Mouse (Mus musculus) gastrocnemius, postnatal 14 days (tissue): ENCODE data around the gene Esyt3. TPM values are rescaled to one million over a fixed set of nuclear protein-coding genes. Genes with fewer than 3 reads are reported as not detected.

Experiments
- DNase-seq: peaks from one replicate; pipeline ENCODE4 v3.0.0; 2021; ENCODE audit warnings: mixed read lengths
- intact Hi-C: fragments of 180-260 bp; cut with DNase I; formaldehyde crosslinking; loops from one replicate; pipeline ENCODE4 v1.15.1; 2025; ENCODE audit warnings: low total_unique reads
- total RNA-seq, 2 experiments: library from RNA; stranded (reverse); gene quantifications; 2 replicates each; pipeline ENCODE4 v1.2.3; 2021

The Esyt3 gene
- total RNA-seq, 2 experiments from 2014 or later: 0.37 TPM; not detected in 1

DNA sequence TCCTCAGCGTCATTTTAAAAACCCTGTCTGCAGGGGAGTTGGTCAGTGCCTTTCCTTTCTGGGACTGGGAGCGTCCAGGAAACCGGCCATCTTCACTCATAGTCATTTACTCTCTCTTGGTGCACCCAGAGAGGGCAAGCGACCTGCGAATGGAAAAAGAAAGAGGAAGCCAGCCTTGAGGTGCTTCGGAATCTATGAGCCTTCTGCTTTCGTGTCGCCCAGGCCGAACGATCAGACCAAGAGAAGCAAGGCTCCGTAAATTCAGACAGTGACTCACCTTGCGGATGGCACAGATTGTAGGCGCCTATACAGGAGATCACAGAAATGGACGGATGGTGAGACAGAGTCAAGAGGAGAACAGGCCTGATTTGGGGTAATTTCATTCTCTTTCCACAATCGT lies 655 bp upstream of the Esyt3 start:
- intact Hi-C loops: no loop called here
- no peak for DNase-seq

DNA sequence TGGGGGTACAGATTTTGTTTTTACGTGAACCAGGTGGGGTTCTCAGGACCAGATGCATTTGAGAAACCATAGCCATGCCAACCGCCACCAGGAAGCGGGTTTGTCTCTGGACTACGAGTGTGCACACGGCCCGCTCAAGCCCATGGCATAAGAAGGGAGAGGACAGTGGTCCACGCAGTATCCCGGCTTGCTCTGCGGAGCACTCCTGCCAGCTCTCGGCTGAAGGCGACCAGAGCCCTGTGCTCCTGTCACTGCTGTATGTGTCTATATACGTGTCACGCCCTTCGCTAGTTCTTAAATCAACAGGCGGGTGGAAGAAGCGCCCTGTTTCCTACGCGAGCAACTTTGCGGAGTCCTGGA lies 816 bp downstream of the Esyt3 start:
- intact Hi-C loops: no loop called here
- no peak for DNase-seq

DNA sequence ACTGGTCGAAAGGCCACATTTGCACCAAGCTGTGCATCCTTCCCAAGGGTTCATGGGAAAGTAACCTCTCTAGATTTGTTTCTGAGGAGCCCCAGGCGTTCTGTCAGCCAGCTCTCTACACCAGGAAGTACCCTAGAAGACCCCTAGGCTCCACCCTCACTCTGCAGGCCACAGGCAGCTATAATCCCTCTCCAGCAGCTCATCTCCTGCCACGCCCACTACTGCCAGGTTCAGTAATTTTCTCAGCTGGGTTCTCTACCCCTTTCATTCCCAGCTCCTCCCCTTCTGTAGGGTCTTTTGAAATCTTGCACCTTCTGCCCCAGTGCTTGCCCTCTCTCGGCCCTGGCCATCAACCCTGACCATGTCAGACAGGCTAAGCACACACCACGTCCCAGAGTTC lies 2.4 kb downstream of the Esyt3 start:
- no peak for DNase-seq
- intact Hi-C loops: no loop called here

DNA sequence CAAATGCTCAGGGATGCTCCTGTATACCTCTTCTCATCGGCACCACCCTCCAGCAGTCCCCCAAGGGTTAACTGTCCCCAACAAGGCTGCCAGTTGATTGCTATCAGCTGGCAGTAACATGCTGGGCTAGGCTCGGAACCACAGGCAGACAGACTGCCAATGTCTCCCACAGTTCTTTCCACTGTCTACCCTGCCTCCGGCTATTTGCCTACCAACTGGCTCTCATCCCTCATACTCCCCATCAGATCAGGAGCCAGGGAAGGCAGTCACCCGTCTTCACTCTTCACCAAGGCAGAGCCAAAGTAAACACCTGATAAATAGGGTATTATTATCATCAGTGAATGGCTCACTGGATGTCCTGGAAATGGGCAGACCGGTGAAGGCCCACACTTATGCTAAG lies 3.6 kb downstream of the Esyt3 start:
- DNase-seq: no peak
- intact Hi-C loops: no loop called here

DNA sequence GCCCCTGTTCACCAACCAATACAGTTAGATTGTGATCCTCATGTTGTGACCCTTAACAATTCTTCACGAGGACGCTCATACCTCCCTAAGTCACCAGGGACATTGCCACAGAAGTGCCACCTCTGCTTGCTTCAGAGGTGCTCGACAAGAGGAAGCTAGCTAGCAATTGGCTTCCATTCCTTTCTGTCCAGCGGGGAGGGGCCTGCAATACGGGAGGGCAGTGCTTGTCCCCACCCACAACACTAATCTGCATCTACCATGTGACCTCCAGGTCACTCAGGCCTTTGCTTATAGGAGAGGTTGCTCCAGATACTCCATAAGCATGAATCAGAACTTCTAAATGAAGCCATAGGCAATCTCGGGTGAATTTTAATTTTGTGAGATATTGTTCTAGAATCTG lies 5.0 kb downstream of the Esyt3 start:
- intact Hi-C loops: no loop called here
- no peak for DNase-seq

DNA sequence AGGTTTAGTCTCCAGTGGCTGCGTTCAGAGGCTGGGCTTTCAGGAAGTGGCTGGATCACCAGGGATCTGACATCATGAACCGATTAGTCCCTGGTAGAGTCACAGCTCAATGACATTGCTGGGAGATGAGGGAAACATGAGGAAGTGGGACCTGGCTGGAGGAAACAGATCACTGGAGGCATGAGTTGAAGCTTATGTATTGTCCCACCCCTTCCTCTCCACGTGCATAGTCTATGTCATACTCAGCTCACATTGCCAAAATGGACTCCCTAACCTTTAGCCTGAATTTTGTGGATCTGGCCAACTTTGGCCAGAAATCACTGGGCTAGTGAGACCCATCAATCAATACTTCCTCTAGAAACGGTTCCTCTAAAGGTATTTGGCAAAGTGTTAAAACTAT lies 5.4 kb downstream of the Esyt3 start:
- DNase-seq: no peak
- intact Hi-C loops: no loop called here

DNA sequence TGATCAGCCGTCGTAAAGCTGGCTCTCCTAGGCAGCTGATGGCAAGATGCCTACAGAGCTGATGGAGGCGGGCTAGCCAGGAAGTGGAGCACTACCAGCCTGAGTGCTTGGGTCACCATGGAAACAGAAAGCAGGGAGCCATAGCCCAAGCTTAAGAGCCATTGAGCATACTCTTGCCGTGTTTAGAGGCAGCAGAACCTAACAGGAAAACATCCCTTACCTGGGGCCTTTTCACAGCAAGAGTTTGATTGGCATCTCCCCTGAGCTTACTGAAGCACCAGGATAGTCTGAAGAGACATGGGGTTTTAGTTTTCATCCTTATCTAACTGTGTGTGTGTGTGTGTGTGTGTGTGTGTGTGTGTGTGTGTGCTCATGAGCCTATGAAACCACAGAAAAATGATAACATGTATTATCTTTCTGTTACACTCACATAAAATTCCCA lies 13.0 kb downstream of the Esyt3 start:
- no peak for DNase-seq
- intact Hi-C loops: no loop called here

DNA sequence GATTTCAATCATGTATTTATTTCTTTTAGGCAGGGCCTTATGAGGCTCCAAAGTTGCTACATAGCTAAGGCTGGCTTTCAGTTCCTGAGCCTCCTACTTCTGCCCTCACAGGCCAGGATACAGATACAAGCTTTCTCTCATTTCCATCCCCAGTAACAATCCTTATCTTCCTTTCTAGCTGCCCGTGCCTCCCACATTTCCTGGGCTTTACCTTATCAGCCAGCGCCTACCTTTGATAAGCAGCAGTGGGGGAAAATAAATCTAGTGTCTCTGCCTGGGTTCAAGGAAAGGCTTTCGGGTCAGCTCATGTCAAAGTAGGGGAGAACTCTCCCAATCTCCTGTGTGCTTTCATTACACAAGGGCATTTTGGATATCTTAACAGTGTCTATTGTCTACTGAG lies 16.8 kb downstream of the Esyt3 start:
- intact Hi-C loops: no loop called here
- no peak for DNase-seq

DNA sequence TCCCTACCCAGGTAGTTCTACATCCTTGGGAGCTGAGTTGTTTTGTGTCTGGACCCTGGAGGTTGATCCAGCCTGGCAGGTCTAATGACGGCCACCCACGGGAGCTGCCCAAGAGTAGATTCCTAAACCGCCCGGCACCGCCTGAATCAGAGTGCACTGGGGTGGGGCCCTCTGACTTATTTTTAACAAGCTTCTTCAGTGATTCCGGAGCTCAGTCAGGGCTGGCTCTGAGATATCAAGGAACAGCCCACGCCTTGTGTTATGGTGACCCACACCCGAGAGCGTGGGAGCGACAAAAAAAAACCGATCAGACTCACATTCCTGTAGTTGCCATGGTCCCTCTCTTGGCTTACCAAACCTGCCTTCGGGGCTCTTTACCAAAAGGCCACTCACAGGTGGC lies 18.2 kb downstream of the Esyt3 start:
- DNase-seq: no peak
- intact Hi-C loops: no loop called here

DNA sequence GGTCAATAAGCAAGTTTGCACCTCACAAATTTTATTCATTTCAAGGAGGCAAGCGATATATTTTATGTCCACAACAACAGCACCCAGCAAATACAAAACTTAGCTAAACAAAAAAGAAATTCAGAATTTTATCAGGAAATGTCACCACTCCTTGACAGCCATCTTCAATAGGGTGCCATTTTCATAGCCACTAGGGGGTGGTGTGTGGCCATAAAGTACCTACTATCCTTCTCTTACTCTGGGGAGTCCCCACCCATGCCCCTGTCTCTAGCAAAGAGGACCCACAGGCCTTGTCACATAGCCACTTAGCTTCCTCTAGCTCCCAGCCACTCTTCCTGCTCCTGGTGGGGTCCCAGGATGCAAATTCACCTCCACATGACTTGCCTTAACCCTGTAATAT lies 19.2 kb downstream of the Esyt3 start:
- no peak for DNase-seq
- intact Hi-C loops: no loop called here

DNA sequence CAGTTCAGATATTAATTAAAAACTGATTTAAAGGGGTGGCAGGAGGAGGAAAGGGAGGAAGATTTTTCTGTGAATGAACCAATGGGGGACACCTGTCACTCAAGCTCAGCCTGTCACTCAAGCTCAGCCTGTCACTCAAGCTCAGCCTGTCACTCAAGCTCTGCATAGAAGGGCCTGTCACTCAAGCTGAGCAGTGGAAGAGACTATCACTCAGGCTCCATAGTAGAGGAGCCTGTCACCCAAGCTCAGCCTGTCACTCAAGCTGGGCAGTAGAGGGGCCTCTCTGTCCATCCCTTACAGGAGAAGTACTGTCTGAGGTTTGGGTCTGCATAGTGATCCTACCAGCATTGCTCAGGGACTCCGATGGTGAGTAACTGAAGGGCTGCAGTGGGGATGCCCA lies 20.1 kb downstream of the Esyt3 start:
- intact Hi-C loops: no loop called here
- no peak for DNase-seq

DNA sequence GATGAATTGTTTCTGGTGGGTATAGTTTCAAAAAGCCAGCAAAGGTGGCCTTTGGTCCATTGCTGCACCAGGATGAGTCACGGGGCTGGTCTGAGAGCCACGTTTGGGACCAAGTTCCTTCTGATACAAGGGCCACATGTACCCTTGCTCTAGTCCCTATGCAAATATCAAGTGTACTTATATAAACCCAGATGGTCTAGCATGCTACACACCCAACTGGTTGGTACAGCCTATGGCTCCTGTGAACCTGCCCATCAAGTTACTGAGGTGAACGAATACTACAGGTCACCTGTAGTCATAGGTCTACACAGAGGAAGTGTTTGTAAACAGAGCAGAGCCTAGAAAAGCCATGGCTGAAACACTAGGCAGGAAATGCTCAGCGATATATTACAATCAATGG lies 21.8 kb downstream of the Esyt3 start:
- no peak for DNase-seq
- intact Hi-C loops: no loop called here

DNA sequence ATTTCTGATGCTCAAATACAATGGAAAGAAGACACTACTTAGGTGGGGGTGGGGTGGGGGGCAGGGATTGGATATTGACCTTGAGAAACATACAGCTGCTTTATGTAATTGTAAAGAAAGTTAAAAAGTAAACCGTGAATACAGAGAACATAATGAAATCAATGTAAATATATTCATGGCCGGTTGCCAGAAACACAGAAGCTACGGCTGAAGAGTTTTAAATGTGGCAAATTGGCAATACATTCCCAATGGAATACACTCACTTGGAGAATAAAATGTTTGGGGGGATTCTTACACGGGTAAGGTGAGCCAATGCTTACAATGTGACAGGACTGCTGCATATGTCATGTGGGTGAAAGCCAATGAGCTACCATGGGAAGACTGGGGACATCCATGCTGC lies 31.5 kb downstream of the Esyt3 start:
- intact Hi-C loops: no loop called here
- DNase-seq: no peak

DNA sequence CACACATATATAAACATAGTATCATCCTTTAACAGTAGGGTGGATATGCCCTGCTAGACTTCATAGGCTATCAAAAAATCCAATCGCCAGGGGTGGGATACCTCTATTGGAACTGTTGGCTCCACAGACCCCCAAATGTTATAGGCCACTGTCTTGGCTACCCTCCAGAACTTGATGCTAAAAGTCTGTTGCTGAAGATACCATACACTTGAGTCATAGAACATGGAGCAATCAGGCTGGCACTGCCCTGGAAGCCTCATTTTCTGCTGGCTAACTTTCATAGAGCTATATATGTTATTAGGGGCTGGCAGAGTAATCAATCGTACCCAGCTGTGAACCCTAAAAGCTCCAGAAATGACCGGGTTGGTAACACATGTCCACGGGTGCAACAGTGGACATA lies 32.4 kb downstream of the Esyt3 start:
- intact Hi-C loops: no loop called here
- DNase-seq: no peak

DNA sequence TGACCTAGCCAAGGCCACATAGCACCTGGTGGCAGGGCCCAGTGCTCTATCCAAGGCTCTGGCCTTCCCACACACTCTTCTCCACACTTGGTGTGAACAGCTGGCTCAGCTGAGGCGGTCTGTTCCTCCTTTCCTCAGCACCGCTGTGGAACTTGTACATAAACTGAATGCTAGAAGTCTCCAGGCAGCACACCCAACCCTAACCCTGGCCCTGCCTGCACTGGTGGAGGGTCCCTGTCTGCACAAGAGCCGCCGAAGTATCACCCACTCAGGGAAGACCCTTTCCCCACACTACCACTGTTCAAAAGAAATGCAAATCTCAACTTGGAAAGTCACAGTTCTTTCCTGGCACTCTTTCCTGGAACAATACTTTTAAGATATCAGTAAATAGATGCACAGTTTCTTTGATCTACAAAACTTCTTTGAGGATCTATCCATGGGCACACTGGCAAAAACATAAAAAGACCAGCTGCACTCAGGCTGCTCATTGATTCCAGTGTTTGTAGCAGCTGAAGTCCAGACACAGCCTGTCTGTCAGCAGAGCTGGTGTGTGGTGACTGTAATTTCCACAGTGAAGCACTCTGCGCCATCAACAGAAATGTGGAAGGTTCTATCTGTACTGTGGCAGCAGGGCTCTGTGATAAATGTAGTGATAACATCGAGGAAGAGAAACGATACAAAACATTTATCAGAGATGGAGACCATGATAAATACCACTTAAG lies 33.0 kb downstream of the Esyt3 start:
- intact Hi-C loops: no loop called here
- DNase-seq: no peak

DNA sequence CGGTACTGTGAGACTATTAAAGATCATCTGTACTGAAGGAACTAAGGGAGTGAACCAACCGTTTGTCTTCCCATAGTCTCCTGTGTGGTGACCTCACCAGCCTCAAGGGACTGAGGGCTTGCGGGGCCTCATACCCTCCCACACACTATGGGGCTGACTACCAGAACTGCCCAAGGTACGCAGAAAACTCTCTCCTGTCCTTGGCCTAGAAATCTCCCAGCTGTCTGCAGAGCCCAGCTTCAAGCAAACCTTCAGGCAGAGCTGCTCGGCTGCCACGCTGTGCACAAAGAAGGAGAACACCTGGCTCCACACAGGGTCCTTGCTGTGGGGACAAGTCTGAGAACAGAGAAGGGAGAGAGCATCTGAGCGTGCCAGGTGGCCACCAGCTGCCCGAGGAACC lies 38.4 kb downstream of the Esyt3 start:
- intact Hi-C loops: no loop called here
- DNase-seq: no peak

DNA sequence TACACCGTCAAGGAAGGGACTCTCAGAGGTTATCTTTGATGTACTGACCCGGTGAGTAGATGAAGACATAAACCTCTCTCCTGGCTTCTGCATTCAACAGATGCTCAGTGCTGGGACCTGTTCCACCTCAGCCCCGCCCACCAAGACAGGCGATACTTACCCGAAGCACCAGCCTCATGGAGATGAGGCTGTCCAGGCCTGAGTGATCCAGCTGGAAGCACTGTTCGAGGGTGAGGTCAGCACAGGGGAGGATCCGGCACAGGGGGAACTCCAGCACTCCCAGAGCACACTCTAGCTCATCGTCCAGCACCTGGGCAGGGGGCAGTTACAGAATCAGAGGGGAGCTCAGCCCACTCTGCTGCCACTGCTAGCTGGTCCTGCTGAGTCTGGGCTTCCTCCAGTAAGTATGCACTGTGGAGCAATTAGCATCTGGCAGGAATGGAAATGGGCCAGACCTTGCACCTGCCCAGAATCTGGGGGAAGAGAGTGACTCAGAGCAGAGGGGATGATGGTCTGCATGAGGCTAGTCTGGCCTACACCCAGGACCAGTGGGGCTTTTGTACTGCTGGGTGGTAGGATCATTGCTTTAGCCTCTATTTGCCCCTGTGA lies 38.9 kb downstream of the Esyt3 start:
- intact Hi-C loops: no loop called here
- DNase-seq: no peak

DNA sequence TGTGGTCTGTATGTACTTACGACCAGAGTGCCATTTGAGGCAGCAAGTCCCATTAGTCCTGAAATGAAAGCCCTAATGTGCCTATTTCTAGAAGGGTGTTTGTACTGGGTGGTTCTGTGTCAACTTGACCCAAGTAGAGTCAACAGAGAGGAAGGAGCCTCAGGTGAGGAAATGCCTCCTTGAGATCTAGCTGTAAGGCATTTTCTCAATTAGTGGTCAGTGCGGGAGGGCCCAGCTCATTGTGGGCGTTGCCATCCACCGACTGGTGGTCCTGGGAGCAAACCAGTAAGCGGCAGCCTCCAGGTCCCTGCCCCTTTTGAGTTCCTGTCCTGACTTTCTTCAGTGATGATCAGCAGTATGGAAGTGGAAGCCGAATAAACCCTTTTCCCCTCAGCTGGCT lies 52.1 kb downstream of the Esyt3 start:
- DNase-seq: no peak
- intact Hi-C loops: no loop called here

DNA sequence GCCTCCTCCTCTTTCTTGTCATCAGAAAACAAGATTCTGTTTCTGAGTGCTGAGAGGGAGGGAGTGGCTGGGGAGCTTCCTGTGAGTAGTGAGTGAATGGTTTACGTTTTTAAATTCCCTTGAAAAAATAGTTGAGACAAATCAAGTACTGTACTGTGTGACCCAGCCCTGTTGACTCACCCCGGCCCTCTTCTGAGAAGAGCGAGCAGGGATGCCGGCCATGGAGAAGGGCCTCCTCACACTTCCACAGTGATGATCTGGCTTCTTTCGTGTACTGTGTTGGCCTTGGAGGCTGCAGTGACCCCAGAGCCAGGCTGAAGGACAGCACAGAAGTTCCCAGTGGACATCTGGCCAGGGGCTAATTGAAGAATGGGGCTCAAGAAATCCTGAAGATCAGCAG lies 54.1 kb downstream of the Esyt3 start:
- no peak for DNase-seq
- intact Hi-C loops: no loop called here
